Mouse (Mus musculus) midbrain, embryonic 13.5 days (tissue): ENCODE data around the gene Fn3krp. TPM values are rescaled to one million over a fixed set of nuclear protein-coding genes. Genes with fewer than 3 reads are reported as not detected.

Experiments used
- ATAC-seq: fragments of 200-750 bp; cut with Nextera tagmentation; 2 replicates; pipeline ENCODE4 v1.8.0; 2017; ENCODE audit warnings: mild to moderate bottlenecking, moderate TSS enrichment, moderate library complexity
- H3K27ac ChIP-seq: fragments of 300-500 bp; sonication (generic); 2 replicates; pipeline ENCODE4 v1.5.1; 2015; ENCODE audit warnings: inconsistent platforms, mild to moderate bottlenecking, moderate library complexity
- H3K27me3 ChIP-seq: fragments of 300-500 bp; sonication (generic); 2 replicates; pipeline ENCODE4 v1.6.1; 2015; ENCODE audit warnings: mild to moderate bottlenecking, inconsistent platforms
- H3K36me3 ChIP-seq: fragments of 300-500 bp; sonication (generic); 2 replicates; pipeline ENCODE4 v1.6.1; 2015; ENCODE audit warnings: mild to moderate bottlenecking, inconsistent platforms
- H3K4me1 ChIP-seq: fragments of 300-500 bp; sonication (generic); replicated peaks from 2 replicates; pipeline ENCODE4 v1.6.1; 2015; ENCODE audit warnings: inconsistent platforms
- H3K4me2 ChIP-seq: fragments of 300-500 bp; sonication (generic); replicated peaks from 2 replicates; pipeline ENCODE4 v1.6.1; 2015; ENCODE audit warnings: moderate library complexity, mild to moderate bottlenecking, inconsistent platforms
- H3K4me3 ChIP-seq: fragments of 300-500 bp; sonication (generic); replicated peaks from 2 replicates; pipeline ENCODE4 v1.5.1; 2015; ENCODE audit warnings: mild to moderate bottlenecking, inconsistent platforms
- H3K9ac ChIP-seq: fragments of 300-500 bp; sonication (generic); replicated peaks from 2 replicates; pipeline ENCODE4 v1.6.1; 2015; ENCODE audit warnings: mild to moderate bottlenecking, inconsistent platforms
- H3K9me3 ChIP-seq: fragments of 300-500 bp; sonication (generic); 2 replicates; pipeline ENCODE4 v1.6.1; 2016; ENCODE audit warnings: mild to moderate bottlenecking, inconsistent platforms
- WGBS: fragments of 180-500 bp; shearing (Covaris S2); methylation state at CpG from one replicate; pipeline ENCODE4 v1.1.7; 2015; 5-methylcytosine and 5-hydroxymethylcytosine counted together
- microRNA-seq: library from miRNA; unstranded; fragments of <30 nt; microRNA quantifications from one replicate; pipeline ENCODE4, GENCODE M21; 2016
- polyA plus RNA-seq: library from polyadenylated mRNA; unstranded; fragments of >200 nt; fragmentation: Nextera tagmentation; extraction: Ambion mirVana; gene quantifications from 2 replicates; pipeline ENCODE4 v1.2.1, GENCODE M21; 2015

Fn3krp gene
- polyA plus RNA-seq, 1 experiment from 2014 or later, result 11.7 TPM

- peak; percentile 93 for ATAC-seq
- under 1% methylated on average over 58 of the region's 58 CpGs for WGBS
These were observed 30.8 kb downstream of the Fn3krp start, which contains the start of gene Tbcd for GRCm38 (mm10) chr11:121451753-121452635. TSS of gene Tbcd (plus strand) at chr11:121451949.

GRCm38 (mm10) chr11:121457874-121458273 lies 36.7 kb downstream of the Fn3krp start:
- Histone ChIP-seq H3K9ac (no peak overlapping the region), H3K4me1 (peaks cover 12% of the 10 kb centered on the region), H3K4me3 (no peak overlapping the region), H3K9me3 (no peaks in the 10 kb centered on the region), H3K4me2 (no peak overlapping the region), H3K27ac (no peak overlapping the region), H3K27me3 (no peaks in the 10 kb centered on the region), H3K36me3 (peaks cover 59% of the 10 kb centered on the region)
- ATAC-seq, result no peak
- WGBS, result 83% methylated on average over 3 of the region's 3 CpGs

More at GRCm38 (mm10) chr11:121451753-121452635, 30.8 kb downstream of the Fn3krp start, which contains the start of gene Tbcd:
- H3K27me3 ChIP-seq, result no peaks in the 10 kb centered on the region
- H3K36me3 ChIP-seq, result peaks cover 12% of the 10 kb centered on the region
- peak within 1 kb of the TSS; percentile 83 for H3K4me2 ChIP-seq
- H3K4me3 ChIP-seq, result peak within 1 kb of the TSS; percentile 73
- peak within 1 kb of the TSS; percentile 82 for H3K27ac ChIP-seq
- no peaks in the 10 kb centered on the region for H3K9me3 ChIP-seq
- peaks cover 22% of the 10 kb centered on the region for H3K4me1 ChIP-seq
- H3K9ac ChIP-seq, result peak within 1 kb of the TSS; percentile 80

- no peaks in the 10 kb centered on the region for H3K9me3 ChIP-seq
- H3K27me3 ChIP-seq, result no peaks in the 10 kb centered on the region
- WGBS, result 92% methylated on average over 6 of the region's 6 CpGs
- no peak overlapping the region for H3K4me2 ChIP-seq
- no peaks in the 10 kb centered on the region for H3K4me1 ChIP-seq
- H3K4me3 ChIP-seq, result no peak overlapping the region
- peaks cover 61% of the 10 kb centered on the region for H3K36me3 ChIP-seq
- H3K27ac ChIP-seq, result no peak overlapping the region
- H3K9ac ChIP-seq, result no peak overlapping the region
- ATAC-seq, result no peak
These were observed 46.2 kb downstream of the Fn3krp start for GRCm38 (mm10) chr11:121467408-121467807.

GRCm38 (mm10) chr11:121474831-121475230 lies 53.6 kb downstream of the Fn3krp start:
- no peak overlapping the region for H3K4me2 ChIP-seq
- no peak overlapping the region for H3K9ac ChIP-seq
- no peak overlapping the region for H3K27ac ChIP-seq
- H3K27me3 ChIP-seq, result no peaks in the 10 kb centered on the region
- ATAC-seq, result no peak
- WGBS, result 95% methylated on average over 3 of the region's 3 CpGs
- H3K36me3 ChIP-seq, result peaks cover 41% of the 10 kb centered on the region
- H3K4me3 ChIP-seq, result no peak overlapping the region
- H3K9me3 ChIP-seq, result no peaks in the 10 kb centered on the region
- H3K4me1 ChIP-seq, result no peaks in the 10 kb centered on the region

- H3K27me3 ChIP-seq, result no peaks in the 10 kb centered on the region
- no peak overlapping the region for H3K27ac ChIP-seq
- H3K4me1 ChIP-seq, result no peaks in the 10 kb centered on the region
- H3K4me3 ChIP-seq, result no peak overlapping the region
- WGBS, result 38% methylated on average over 9 of the region's 9 CpGs
- no peaks in the 10 kb centered on the region for H3K9me3 ChIP-seq
- H3K4me2 ChIP-seq, result no peak overlapping the region
- ATAC-seq, result 0 out of 2 replicates have a peak, but pooled peaks have one; percentile 37
- no peak overlapping the region for H3K9ac ChIP-seq
- H3K36me3 ChIP-seq, result peaks cover 37% of the 10 kb centered on the region
These were observed 54.7 kb downstream of the Fn3krp start for GRCm38 (mm10) chr11:121475699-121476415.

- H3K27ac ChIP-seq, result no peak overlapping the region
- H3K9ac ChIP-seq, result no peak overlapping the region
- H3K9me3 ChIP-seq, result no peaks in the 10 kb centered on the region
- no peak overlapping the region for H3K4me2 ChIP-seq
- 91% methylated on average over 15 of the region's 15 CpGs for WGBS
- peaks cover 55% of the 10 kb centered on the region for H3K36me3 ChIP-seq
- no peaks in the 10 kb centered on the region for H3K27me3 ChIP-seq
- no peak for ATAC-seq
- no peaks in the 10 kb centered on the region for H3K4me1 ChIP-seq
- H3K4me3 ChIP-seq, result no peak overlapping the region
These were observed 58.4 kb downstream of the Fn3krp start for GRCm38 (mm10) chr11:121479476-121480203.

Small RNA genes within 50 kb of the gene (microRNA-seq; reads per million reads assigned to microRNA genes)
- not detected for gene Mir7236

Other genes starting within 250 kb of the Fn3krp start
- gene Hexdc, start 217.0 kb upstream of the Fn3krp start, polyA plus RNA-seq, result 18.2 and 21.1 TPM in 2 replicates
- gene Ogfod3, start 216.7 kb upstream of the Fn3krp start, polyA plus RNA-seq, result 20.2 and 22.9 TPM in 2 replicates
- gene Cybc1, start 192.1 kb upstream of the Fn3krp start, polyA plus RNA-seq, result 42.6 and 43.8 TPM in 2 replicates
- 105 and 108 TPM in 2 replicates for gene Narf, start 184.1 kb upstream of the Fn3krp start, polyA plus RNA-seq
- 11.9 and 13.0 TPM in 2 replicates for gene Foxk2, start 161.4 kb upstream of the Fn3krp start, polyA plus RNA-seq
- gene Wdr45b, start 67.0 kb upstream of the Fn3krp start, polyA plus RNA-seq, result 80.4 and 82.6 TPM in 2 replicates
- gene Rab40b, start 33.1 kb upstream of the Fn3krp start, polyA plus RNA-seq, result 5.9 and 7.9 TPM in 2 replicates
- gene Fn3k, start 13.5 kb downstream of the Fn3krp start, polyA plus RNA-seq, result 3.8 and 4.4 TPM in 2 replicates
- gene Tbcd, start 30.5 kb downstream of the Fn3krp start, polyA plus RNA-seq, result 56.2 and 56.3 TPM in 2 replicates
- gene Zfp750, start 97.9 kb downstream of the Fn3krp start, polyA plus RNA-seq, result 0.27 and 0.57 TPM in 2 replicates